Mouse (Mus musculus): Measurements from ENCODE around the gene Rcan1. TPM values are rescaled to one million over a fixed set of nuclear protein-coding genes. Genes with fewer than 3 reads are reported as not detected.
"Not testable (repeated sequence)": the region's sequence is repeated elsewhere in the genome, so short reads cannot be mapped to it uniquely, and the experiment has no call there.

Gene Rcan1
- total RNA-seq, 2 experiments from 2014 or later, result 44.8 to 46.5 TPM

DNA sequence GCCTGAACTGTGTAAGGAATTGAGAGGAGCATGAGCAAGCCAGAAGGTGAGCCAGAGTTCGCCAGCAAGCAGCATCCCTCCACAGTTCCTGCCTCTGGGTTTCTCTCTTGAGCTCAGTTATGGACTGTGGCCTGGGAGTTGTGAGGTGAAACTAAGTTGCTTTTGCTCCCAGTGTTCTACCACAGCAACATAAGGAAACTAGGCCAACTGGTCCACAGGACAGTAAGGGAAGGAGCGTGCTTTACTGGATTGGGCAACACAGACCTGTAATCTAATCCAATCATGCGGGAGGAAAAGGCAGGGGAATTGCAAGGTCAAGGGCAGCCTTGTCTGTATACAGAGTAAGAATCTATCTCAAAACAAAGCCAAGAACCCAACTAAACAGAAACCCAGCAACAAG, 37.5 kb downstream of the Rcan1 start:
- DNase-seq, result no peak

DNA sequence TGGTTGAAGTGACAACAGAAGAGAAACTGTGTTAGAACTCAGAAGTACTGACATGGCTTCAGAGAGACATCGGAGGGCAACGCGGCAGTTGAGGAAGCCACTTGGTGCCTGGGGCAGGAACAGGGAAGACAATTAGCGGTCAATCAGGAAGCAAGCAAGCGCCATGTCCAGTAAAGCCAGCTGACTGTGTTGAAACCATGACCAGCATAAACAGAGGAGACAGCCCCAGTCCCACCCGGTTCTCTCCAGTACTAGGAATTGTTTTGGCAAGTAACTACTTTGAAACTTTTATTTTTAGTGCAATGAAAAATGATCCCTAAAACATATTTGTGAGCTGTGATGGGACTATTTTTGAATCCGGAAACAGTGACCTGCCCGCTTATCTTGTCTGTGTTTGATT, 39.9 kb downstream of the Rcan1 start:
- no peak for DNase-seq

DNA sequence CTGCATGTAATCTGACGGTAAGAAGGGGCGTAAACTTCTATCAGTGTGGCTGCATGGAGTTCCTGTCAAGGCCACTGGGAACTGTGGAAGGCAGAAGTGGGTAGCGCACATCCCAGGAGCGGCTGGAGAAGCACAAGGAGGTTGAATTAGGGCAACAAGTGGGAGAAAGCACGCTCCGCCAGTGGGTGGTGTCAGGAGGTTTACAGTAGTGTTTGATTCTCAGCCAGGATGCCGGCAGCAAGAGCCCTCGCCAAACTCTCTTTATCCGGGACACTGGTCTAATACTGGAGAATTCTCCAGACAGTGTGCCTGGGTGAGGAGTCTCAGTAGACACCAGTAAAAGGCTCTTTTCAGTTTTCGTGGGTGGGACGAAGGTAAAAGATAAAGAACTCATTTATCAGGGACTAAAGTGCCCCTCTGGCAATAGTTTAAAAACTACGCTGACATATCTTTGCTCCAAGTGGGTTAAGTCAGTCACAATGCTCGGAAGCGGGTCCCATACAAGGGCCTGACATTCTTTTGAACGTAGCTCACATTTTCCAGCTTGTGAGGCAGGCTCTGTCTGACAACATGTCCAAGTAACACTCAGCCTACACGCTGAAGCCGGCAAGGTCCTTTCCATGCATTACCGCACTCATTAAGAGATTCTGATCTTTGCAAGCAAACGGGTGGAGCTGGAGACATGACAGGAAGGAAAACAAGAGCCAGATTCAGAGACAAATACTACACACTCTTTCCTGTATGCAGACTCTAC, 42.3 kb downstream of the Rcan1 start:
- DNase-seq, result no peak

DNA sequence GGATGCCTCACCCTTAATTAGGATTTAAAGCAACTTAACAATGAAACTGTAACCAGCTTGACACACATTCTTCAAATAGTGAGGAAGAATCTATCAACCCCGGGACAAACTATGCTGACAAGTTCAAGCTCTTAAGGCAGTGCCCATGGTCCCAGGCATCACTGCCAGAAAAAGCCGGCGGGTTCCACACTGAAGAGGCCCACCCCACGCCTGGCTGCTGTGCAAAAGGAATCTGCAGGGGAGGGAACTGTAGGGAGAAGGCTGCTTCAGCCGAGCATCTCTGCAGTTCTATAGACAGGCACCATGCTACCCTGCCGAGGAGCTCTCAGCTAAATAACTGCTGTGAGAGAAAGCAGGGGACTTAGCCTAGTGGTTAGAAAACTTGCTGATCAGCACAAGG, 44.0 kb downstream of the Rcan1 start:
- no peak for DNase-seq

DNA sequence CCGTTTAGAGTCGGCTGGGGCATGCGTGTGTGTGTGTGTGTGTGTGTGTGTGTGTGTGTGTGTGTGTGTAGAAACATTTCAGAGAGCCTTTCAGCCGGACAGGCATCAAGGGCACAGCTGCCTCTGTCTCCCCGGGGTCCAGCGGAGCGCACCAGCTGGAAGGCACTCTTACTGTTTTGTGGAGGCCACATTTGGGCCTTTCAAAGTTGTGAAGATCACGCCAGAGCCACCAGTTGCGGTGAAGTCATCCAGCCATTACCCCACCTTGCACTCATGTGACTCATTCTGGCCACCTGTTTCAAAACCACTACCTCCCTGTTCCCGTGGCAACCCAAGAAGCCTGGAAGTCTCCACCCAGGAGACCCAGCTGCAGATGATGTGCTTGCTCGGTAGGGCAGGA, 44.8 kb downstream of the Rcan1 start:
- DNase-seq, result no peak

DNA sequence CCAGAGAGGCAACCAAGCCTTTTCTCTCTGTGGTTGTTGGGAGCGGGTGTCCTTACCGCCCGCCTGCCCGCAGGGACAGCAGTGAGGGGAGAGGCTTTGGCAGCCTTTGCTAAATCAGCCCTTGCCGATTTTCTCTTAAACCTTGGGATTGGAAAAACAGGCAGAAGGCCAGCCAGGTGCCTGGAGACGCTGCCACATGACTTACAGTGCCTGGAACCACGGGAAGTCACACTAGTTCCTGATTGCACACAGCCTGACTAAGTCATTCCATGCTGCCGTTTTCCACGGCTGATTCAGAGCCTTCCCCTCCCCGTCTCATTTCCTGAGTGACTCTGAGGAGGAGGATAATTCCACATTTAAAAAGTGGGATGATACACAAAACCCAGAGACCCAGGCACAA, 47.3 kb downstream of the Rcan1 start:
- no peak for DNase-seq

DNA sequence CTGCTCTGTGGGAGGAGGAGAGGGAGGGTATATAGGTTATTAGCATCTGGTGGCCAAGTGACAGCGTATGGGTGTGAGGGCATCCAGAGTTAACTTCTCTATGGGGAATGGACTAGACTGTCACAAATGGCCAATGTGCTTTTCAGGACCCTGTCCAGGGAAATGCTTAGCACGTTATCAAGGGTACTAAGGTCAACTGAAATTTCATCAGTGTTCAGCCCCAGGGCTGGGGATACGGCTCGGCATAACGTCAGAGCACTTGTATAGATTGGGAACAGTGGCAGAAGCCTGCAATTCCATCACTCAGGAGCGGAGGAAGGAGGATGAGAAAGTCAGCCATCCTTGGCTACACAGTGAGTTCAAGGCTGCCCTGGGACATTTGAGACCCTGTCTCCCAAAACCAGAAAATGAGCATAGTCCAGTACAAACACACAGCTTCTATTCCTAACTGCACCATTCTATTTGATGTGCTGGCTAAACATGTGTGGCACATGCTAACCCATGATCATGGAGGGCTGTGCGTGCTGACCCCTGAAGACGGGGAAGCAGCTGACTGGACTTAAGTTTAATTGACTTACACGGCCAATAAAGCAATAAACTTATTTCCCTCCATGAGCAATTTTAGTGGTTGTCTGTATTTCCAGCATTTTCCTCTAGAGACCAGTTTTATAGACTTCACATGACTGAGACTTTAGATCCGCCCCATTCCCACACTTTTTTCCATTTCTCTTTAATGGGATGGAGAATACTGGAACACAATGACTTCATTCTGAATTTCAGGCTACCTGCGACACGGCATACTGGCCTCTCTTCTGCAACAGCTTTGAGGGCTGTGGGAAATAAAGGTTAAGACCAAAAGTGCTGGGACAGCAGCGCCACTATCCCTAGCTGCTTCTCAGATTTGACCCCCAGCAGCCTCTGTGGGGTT, 48.0 kb downstream of the Rcan1 start:
- no peak for DNase-seq

DNA sequence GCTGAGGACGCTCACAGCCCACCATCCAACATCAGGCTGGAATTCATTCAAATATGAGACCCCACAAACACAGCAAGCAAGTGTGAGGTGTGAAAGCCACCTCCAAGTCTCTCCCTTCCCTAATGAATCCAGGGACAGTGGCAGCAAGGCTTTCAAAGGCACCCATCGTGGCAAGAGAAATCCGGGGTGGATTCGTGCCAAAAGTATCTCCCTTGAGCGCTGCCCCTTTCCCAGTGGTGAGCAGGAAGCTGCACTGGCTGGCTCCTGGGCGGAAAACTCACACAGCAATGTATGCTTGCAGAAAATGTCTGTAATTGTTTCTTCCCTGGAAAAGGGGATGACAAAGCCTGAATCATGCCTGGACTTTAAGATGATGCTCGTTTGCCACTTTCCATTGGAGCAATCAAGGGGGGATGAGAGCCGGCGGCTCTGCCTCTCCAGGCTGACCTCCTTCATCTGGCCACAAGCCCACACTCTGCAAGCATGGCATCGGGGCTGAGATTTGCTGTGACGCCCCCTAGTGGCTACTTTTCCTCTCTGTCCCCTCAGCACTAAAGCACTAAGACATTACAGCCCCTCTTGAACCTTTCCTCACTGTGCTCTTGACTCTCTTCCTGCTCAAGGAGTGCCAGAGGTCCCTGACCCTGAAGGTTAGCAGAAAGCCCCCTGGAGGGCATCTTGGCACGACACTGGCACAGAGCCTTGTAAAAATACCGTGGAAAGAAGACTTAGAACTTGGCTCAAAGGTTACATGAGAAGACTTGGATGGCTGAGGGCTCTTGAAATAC, 49.3 kb downstream of the Rcan1 start:
- no peak for DNase-seq

DNA sequence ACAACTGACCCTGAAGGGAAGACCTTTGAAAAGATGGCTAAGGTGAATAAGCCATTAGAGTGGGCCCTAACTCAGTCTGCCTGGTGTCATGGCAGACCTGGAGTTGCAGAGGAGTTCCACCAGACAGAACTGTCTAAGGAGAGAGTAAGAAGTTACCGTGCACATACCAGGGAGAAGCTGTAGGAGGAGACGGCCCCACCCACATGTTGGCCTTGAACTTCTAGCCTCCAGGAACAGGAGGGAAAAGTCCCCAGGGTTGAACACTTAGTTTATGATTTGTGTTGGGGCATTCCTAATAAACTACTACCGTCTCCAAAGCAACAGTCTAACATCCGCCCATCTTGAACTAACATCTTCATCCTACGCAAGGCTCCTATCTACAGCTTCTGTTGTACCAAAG, 50.0 kb downstream of the Rcan1 start:
- no peak for DNase-seq

DNA sequence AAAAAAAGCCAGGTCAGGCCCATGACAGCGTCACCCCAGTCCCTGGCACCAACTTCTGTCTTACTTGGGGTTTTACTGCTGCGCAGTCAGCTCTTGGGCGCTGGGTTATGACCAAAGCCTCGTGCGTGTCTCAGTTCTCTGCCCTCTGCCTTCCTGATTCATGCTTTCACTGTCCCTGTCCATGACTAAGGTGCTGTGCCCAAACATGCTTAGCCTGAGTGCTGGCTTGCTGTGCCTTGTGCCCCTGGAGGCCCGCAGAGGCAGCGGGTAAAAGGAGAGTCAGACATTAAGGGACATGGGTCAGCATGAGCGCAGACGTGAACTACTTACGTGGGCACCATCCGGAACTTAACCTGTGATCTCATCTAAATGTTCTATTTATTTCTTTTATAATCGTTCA, 51.6 kb downstream of the Rcan1 start:
- no peak for DNase-seq

DNA sequence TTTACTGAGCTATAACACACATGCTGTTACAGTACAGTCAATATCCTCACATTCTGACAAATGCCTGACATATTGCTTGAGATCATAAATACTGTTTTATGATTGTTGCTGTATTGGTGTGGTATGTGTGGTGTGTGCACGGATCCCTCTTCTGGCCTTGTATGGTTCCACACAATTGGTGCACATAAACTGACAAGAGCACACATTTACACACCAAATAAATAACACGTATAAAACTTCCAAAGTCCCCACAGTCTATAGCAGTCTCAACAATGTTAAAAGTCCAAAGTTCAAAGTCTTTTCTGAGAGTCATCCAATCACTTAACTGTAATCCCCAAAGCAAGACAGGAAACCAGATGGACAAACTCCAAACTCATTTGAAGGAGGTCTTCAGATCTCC, 53.4 kb downstream of the Rcan1 start:
- DNase-seq, result no peak

DNA sequence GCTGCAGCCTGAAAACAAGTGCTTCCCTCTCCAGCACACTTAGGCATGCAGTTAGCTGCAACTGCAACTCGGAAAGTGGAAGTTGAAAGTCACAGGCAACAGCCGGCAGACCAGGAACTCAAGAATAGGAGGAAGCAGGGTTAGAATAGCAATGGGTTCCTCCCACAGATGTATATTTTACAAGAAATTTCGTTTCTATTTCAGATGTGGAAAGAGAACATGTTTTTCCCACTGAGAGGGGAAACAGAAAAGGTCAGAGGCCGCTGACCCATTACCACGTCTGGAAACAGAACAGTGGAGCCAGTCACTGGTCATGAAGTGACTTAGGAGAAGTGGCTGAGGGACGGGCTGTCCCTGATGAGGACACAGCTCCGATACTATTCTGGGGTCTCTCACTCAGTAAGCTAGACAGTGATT, 55.0 kb downstream of the Rcan1 start:
- no peak for DNase-seq

DNA sequence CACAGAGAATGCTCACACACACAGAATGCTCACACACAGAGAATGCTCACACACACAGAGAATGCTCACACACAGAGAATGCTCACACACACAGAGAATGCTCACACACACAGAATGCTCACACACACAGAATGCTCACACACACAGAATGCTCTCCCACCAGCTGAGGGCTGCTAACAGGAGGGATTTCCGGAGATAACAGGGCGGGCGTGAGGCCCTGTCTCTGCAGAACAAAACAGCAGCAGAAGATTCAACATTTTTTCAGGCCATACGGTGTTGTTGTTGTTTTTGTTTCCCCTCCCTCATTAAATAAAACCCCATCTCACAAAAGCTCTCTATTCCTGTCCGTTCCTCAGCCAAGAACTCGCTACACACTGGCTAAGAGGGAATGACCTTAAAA, 55.6 kb downstream of the Rcan1 start:
- DNase-seq, result not testable (repeated sequence)

DNA sequence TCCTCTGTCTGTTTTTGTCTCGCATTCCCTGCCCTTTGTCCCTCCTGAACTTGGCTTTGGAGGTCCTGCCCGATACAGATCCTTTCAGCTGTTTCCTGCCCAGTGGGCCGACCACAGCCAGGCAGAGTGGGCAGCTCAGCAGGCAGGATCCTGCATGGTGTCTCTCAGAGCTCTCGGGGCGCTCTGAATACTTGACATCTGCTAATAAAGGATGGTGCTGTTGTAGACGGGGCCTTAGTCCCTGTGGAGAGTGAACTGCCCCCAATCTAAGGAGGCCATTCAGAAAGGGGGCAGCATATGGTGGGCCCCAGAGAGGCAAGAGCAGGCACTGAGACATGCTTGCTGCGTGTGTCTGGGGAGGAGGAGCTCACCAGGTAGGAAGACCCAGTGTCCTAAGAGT, 57.8 kb downstream of the Rcan1 start:
- DNase-seq, result no peak

DNA sequence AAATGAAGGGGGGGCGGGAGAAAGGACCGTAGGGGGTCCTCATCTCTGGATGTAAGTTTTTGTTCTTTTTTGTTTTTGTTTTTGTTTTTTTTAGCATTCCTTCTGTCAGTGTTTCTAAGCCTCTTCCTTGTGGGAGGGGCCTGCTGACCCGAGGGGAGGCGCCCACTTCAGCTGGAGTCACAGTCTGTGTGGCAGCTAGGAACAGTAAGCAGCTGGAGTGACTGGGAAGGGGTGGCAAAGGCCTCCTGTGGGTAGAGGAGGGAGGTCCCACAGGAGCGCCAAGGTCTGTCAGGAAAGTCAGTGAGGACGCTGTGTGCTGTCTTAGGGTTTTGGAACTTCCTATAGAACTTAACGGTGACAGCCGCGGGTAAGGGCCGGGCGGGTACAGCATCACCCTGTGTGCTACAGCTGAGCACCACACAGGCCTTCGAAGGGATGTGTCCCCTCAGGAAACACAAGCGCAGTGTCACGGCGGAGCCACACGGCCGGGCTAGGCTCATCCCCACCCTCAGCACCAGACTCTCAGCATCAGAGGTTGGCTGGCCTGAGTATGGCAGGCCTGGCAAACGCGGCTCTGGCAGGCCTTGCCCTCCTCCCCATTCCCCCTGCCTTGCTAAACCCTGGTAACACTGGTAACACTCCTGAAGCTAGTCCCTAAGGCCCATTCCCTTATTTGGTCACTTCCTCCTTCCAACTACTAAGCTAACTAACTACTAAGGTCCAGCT, 58.5 kb downstream of the Rcan1 start:
- no peak for DNase-seq

DNA sequence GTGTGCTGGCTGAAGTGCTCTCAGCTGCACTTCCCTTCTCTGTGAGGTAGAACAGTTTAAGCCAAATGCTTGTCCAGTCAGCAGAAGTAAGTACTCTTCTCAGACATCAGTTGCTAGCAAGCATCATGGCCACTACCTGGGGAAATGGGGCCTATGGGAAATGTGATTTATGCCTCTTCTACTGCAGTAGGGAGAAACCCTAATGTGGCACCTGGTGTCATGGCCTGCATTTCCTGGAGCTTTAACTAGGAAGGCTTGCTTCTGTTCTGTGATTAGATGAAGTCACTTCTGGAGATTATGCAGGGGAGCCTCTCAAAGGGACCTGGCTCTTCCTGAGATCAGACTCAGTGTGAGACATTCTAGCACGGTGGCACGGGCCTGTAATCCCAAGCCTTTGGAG, 60.3 kb downstream of the Rcan1 start:
- DNase-seq, result no peak

DNA sequence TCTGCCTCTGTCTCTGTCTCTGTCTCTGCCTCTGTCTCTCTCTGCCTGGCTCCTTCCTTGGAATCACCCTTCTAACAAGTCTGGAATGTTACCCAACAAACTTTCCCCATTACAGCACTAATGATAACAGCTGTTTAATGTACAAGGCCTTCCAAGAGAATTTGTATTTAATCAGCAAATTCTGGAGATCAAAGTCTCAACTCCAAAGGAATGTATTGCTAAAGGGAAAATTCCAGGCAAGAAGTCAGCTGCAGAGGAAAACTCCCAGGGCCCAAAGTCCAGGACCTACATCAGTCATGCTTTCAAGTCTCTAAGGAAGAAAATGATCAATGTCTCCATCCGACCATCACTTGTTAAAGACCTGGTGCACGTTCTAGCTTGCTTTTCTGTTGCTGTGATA, 62.8 kb downstream of the Rcan1 start:
- DNase-seq, result no peak

DNA sequence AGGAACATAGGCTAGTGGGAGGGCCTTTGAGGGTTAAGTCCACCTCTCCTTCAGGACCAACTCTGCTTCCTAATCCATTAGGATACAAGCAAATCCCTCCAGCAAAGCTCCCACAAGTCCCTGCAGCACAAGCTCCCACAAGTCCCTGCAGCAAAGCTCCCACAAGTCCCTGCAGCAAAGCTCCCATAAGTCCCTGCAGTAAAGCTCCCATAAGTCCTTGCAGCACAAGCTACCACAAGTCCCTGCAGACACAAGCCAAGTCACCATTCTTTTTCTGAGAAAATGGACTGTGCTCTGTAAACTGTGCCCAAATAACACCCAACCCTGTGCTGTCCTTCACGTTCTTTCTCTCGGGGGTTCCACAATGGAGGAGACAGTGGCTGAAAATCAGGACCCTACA, 66.5 kb downstream of the Rcan1 start:
- DNase-seq, result no peak

DNA sequence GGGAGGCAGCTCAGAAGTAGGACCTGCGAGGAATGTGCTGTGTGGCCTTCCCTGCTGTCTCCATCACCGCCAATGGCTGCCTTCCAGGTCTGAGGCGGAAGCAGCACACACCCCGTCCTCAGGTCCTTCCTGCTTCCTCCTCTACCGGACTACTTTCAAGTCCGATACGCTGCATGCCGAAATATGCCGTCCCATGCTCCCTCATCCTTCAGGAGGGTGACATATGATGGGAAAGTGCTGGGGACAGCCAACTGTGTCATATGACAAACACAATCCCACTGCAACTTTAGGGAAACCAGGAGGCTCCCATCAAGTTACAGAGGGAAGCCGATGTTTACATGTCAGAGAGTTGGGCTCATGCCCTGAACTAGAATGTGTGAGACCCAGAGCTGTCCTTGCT, 67.6 kb downstream of the Rcan1 start:
- DNase-seq, result no peak

DNA sequence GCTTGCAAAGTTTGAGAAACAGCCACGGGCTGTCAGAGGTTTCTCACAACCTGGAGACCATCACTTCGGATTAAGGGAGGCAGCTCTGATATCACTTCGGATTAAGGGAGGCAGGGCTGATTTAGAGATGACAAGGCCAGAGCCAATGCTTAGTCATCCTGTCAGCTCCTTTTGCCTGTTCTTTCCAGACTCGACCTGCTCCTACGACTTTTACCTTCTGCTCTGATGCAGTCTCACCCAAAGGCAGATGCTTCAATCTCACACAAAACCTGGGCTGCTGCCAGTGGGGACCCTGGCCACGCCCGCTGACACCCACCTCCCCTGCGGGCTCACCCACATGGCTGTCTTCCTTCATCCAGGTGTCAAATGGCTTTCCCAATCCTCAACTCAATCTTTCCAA, 68.5 kb downstream of the Rcan1 start:
- no peak for DNase-seq

DNA sequence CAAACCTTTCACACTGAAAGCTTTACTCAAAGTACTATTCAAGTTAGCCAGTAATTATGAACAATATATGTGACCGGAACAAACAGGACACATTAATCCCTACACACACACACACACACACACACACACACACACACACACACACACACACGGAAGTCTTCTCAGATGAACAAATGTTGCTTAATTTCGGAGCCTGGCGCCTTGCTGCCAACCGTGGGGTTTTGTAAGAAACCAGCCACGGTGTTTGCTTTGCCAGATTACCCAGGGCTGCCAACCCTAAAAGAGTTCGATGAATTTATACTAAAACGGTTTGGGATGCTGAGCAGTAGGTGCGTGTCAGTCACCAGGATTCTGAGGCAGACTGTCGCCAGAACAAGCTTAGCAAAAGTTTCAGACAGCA, 69.5 kb downstream of the Rcan1 start:
- no peak for DNase-seq

All from layer of hippocampus, postnatal 36 days (tissue).